Mouse (Mus musculus): ENCODE data around the gene Anln.
"Not testable (repeated sequence)": the region's sequence is repeated elsewhere in the genome, so short reads cannot be mapped to it uniquely, and the experiment has no call there.

Anln gene

DNA sequence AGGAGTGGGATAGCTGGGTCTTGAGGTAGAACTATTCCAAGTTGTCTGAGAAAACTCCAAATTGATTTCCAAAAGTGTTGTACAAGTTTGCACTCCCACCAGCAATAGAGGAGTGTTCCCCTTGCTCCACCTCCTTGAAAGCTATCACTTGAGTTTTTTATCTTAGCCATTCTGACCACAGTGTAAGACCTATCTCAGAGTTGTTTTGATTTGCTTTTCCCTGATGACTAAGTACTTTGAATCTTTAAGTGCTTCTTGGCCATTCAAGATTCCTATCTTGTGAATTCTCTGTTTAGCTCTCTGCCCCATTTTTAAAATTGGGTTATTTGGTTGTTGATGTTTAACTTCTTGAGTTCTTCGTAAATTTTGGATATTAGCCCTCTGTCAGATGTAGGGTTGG is 69.9 kb downstream of the Anln start:
- DNase-seq = no peak

DNA sequence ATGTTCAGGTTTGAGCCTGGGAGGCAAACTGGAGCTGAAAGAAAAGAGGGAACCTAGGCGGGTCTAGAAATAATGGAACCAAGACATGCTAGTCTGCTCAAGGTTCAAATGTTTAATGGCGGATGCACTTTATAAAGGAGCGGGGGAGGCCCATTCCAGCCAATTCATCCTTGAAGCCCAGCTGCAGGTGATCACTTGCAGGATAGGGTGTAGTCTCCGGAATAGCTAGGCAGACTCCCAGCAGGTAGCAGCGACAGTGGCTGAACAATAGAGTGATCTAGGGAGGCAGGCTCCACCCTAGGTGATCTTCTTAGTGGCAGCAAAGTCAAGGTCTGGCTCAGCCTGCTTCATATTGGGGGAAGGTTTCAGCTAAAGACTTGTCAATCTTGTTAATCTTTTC is 72.9 kb downstream of the Anln start:
- not testable (repeated sequence) for DNase-seq

DNA sequence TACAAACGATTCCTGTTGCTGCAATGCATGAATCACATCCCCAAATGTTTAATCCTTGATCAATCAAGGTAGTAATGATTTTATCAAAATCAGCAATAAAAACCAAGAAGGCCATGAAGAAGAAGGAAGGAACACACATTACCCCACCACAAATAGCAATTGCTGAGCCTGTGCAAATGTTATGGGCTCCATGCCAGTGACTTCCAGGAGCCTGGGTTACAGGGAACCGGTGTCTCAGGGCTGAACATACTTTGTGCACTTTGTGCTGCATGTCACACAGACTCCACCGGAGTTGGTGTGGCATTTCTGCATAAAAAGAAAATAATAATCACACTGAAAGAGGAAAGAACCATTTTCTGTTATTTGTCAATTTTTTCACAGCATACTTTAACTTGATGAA is 74.9 kb downstream of the Anln start:
- DNase-seq = no peak

DNA sequence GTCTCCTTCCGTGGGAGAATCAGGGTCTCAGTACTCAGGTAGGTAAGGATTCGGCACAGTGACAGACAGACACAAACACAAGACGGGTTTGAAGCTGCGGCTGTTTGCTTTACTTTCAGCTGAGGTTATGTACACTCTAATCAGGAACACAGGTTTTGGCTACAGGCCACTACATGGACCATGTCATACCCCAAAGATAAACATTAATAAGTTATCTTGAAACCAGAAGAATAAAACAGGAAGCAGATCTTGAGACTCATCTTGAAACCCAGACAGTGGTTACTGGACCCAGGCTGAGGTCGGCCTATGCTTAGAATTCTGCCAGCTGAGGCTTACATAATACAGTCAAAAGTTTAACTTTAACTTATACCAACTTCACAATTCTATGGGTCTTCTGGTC is 75.8 kb downstream of the Anln start:
- no peak for DNase-seq

DNA sequence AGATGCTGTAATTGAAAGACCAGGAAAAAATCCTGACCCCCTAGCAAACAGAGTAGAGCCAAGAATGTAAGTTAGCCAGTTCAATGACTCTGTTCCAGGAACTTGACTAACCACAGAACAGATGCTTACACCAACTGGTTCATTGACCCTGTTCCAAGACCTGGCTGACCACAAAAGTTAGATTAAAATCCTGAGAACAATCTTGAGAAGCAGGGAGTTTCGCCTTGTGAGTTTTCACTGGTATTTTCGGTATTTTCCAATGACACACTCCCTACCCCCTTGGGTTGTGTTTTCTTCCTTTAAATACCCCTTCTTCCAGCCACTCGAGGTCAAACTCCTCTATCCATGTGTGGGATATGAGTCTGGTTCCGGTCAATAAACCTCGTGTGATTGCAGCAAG is 79.3 kb downstream of the Anln start:
- no peak for DNase-seq

DNA sequence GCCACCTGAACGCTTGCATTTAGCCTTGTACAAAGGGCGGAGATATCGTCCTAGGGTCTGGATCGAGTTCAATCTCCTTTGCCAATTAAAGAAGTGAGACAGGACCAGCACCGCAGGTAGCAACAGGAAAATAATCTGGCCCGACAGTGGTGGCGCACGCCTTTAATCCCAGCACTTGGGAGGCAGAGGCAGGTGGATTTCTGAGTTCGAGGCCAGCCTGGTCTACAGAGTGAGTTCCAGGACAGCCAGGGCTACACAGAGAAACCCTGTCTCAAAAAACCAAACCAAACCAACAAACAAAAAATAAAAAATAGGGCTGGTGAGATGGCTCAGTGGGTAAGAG is 81.1 kb downstream of the Anln start:
- not testable (repeated sequence) for DNase-seq

DNA sequence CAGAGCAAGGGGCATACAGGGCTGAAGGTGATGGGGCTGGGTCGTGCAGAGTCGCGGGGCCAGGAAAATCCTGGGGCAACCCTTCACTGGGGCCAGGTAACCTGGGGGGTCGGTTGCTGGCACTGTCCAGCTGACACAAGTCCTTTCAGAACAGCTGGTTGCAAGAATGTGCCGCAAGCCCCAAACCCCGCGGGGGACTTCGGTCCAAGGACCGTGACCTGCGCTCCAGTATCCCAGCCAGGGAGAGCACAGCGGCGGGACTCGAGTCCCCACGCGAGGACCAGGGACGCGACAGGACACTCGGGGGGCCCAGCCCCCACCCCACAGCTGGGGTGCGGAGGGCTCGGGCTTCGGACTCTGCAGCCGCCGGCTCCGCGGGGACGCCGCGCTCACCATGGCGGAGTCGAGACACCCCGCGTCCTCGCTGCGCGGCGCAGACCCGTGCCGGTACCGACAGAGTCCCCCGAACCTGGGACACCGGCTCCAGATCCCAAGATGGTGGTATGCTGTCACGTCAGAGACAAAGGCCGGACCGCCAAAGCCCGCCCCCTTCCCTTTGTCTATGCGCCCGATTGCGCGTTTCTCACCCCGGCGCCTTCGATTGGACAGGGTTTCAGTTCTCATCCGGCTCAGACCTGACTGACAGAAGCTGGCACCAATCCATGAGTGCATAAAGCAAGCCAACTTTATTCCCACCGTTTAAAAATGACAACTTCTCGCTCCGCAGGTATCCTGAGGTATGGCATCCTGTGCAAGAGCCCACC is 81.7 kb downstream of the Anln start, which contains the start of gene Zfp810:
Gene Zfp810 (minus strand): TSS at position 493 of the 764 bp plus-strand sequence.
- DNase-seq = peak; percentile 89 to 95

DNA sequence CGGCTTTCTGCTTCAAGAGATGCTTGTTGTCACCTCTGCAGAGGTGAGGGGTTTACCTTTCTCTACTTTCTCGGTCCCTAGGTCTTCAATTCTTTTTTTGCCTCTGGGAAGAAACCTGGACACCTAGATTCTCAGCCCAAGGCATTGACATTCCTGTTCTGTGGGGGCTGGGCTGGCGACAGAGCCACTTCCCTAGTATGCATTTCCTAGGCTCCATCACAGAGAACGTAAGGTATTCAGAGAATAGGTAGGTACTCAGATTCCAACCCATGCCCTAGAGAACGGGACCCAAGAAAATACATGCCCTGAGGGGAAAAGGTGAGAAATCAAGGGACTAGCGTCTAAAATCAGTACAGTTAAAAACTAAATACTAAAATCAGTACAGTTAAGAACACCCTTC is 82.3 kb downstream of the Anln start:
- DNase-seq = no peak

DNA sequence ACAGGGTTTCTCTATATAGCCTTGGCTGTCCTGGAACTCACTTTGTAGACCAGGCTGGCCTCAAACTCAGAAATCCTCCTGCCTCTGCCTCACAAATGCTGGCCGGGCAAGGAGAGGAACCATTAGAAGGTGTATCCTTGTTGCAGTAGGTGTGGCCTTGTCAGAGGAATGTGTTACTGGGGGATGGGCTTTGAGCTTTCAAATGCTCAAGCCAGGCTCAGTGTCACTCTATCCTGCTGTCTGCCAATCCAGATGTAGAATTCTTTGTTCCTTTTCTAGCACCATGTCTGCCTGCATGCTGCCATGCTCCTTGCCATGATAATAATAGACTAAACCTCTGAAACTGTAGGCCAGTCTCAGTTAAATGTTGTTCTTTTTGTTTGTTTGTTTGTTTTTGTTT is 86.8 kb downstream of the Anln start:
- no peak for DNase-seq
